Mouse (Mus musculus) megakaryocyte progenitor cell, adult 5-6 weeks (primary cell): ENCODE measurements around the gene Npb. TPM values are rescaled to one million over a fixed set of nuclear protein-coding genes. Genes with fewer than 3 reads are reported as not detected.

Source experiments
- ATAC-seq: replicated peaks from 2 replicates; pipeline ENCODE4 v1.8.0; 2016; ENCODE audit warnings: mild to moderate bottlenecking, moderate TSS enrichment, inconsistent platforms; ENCODE audit not compliant: poor library complexity
- total RNA-seq, 2 experiments: library from RNA; stranded (forward) in 1 of 2; stranded (reverse) in 1 of 2; fragments of 157-497, 149-512 nt in 1 of 2; fragments of 200-1000 nt in 1 of 2; gene quantifications; 2 replicates each; pipeline versions ENCODE4 v1.2.3 to v1.2.4; 2015 to 2017

The Npb gene
- total RNA-seq, 2 experiments from 2014 or later: 0.59 TPM; not detected in 1

DNA sequence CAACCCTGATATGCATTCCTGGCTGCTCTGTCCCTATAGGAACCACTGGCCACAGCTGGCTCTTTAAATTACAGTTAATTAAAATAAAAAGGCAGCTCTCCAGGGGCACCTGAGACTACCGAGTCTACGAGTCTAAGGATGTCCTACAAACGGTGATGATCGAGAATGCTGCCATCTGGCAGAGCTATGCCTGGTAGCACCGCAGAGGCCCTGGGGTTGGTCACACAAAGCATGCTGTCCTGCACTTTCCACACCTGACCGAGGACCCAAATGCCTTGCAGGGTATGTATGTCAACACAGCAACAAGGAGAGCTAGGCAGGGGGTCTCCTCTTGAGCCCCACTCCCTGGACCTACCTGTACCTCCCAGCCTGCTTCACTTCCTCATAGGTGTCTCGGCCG is 5.7 kb downstream of the Npb start:
- ATAC-seq: no peak

DNA sequence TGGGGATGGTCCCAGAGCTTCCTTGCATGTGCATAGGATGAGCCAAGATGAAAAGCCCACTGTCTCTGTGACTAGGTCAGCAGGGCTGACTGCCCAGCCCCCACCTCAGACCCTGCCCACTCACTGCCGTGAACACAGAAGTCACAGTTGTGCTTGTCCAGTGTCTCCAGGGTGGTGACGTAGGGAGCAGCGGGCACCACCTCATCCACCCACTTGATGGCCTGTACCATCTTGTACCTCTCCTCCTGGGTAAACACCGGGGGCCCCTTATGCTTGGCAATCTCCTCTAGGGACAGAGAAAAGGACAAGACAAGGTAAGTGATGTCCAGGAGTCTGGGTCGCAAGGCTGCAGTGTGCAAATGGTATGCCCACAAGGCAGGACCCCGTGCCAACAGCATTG is 6.9 kb downstream of the Npb start:
- no peak for ATAC-seq

GRCm38 (mm10) chr11:120615606-120616203 is 7.4 kb downstream of the Npb start:
- no peak for ATAC-seq

DNA sequence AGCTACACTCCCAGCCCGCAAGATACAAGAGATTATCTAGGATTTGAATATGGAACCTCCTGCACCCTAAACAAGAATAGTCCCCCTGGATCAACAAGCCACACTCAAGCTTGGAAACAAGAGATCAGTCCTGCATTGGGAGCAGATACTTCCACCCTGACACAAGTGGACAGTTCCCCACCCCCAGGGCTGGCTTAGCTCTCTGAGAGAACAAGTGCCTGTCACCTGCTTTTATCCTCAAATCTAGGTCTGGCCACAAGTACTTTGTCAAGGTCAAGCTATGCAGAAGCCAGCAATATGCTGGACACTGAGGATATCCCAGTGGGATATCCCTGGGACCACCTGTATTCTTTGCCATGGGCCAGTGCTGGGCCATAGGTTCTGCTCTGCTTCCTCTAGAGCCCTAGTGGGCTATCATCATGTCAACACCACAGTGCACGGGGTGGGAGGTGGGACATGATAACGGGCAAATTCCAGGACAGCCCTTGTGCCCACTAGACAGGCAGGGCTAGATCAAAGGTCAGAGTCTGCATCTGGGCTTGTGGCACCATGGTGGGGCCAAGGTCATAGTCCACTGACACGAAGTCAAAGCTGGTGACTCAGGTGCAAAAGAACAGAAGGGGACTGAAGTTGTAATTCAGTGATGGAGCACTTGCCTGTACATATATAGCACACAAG is 8.5 kb downstream of the Npb start:
- no peak for ATAC-seq

DNA sequence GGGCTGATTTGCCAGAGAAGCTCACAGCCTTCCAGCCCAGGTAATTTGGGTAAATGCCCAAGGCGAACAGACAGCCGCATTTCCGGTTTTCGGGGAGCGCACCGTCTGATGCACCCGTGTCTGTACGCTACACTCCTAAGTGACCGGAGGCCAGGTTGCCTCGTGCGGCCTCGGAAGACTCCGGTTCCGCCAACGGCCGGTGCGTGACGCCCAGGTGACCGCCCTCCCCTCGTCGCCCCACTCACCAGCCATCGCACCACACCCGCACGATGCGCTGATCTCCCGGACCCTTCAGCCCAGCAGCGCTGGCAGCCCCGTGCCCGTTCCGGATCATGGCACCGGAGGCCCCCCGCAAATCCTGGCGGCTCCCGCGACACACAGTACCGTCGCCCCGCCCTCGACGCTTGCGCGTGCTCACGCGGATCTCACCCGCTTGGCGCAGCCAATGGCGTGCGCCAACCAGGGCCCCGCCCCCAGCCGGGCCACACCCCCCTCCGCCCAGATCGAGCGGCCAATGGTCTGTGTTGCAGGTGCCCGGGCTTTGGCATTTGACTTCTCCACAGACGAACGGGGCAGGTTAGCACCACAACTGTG is 9.3 kb downstream of the Npb start, which contains the start of gene Pcyt2:
TSS of gene Pcyt2 (minus strand) at position 418 of the 594 bp plus-strand sequence.
- ATAC-seq: peak; percentile 96

GRCm38 (mm10) chr11:120618619-120619535 is 10.6 kb downstream of the Npb start:
- ATAC-seq: no peak

- no peak for ATAC-seq
Measured at GRCm38 (mm10) chr11:120620195-120620594, 11.9 kb downstream of the Npb start.

DNA sequence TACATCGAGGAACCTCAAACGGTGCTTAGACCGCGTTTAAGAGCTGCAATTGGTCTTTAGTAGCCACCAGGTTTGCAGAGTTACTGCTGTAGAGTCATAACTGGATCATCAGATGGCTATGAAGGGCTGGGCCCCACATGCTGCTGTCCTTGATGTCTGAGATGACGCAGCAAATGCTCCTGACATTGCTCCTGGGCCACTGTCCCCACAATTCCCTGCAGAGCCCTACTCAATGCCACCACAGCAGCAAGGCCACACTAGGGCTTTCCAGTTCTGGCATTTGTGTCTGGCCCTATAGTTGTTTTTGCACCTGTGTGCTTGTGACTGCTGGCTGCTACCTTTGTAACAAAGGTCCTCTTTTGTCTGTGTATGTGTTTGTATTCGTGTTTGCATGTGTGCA is 14.5 kb downstream of the Npb start:
- ATAC-seq: no peak

DNA sequence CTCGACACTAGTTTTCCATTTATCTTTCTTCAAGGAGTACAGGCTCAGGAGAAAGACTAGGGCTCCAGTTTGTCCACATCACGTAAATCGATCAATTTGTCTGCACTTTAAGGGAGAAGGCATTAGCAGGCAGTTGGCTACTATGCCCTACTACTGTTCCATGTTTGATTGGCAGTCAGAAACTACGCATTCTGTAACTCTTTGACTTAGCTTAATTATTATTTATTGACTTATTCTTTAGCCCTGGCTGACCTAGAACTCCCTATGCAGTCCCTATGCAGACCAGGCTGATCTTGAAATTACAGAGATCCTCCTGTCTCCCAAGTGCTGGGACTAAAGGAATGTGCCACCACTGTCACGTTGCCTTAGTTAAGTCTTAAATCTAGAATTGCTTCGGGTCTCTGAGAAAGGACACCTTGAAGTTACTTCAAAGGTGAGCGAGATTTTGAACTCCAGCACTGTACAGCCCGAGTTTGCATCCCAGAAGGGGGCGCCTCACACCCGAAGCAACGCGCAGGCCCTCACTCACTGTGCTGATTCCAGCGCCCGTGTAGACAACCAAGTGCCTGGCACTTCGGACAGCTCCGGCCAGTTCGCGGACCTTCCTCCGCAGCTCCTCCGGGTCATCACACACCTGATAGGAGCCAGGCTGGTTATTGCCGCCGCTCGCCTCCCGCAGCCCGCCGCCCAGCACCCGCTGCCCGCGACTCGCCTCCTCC is 15.8 kb downstream of the Npb start:
- peak; percentile 48 for ATAC-seq

GRCm38 (mm10) chr11:120624680-120625111 is 16.4 kb downstream of the Npb start:
- ATAC-seq: peak; percentile 54

GRCm38 (mm10) chr11:120625152-120625775 is 17.0 kb downstream of the Npb start, which contains the start of gene Sirt7:
Gene Sirt7, minus strand, starts transcription at chr11:120625240.
- ATAC-seq: no peak

DNA sequence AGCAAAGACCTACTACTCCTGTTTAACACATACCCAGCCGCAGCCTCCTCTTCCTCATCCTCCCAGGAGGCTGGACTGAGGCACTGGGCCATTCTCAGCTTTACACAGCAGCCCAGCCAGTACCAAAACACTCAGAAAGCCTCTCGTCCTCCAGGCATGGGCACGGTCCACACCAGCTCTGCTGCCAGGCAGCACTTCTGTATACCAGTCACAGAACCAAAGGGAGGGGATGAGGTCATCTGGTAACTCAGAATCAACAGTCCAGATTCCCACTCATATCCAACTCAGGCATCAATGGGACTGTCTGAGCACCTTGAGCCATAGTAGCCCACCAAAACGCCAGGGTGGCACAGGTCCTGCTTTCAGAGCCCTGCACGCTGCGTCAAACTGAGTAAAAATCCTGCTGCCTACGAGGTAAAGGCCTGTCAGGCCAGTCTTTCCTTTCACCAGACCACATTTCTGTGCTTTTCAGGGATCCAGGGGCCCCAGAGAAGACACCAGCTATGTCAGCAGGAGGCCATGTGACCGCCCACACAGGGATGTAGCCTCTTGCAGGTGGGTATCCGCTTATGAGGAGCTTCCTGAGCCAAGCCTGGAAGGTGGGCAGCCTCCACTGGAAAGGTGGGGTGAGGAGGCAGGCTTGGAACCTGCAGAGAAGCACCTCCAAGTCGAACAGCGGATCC is 18.6 kb downstream of the Npb start:
- ATAC-seq: no peak

- ATAC-seq: peak; percentile 20
Measured at GRCm38 (mm10) chr11:120627468-120628300, 19.4 kb downstream of the Npb start.

DNA sequence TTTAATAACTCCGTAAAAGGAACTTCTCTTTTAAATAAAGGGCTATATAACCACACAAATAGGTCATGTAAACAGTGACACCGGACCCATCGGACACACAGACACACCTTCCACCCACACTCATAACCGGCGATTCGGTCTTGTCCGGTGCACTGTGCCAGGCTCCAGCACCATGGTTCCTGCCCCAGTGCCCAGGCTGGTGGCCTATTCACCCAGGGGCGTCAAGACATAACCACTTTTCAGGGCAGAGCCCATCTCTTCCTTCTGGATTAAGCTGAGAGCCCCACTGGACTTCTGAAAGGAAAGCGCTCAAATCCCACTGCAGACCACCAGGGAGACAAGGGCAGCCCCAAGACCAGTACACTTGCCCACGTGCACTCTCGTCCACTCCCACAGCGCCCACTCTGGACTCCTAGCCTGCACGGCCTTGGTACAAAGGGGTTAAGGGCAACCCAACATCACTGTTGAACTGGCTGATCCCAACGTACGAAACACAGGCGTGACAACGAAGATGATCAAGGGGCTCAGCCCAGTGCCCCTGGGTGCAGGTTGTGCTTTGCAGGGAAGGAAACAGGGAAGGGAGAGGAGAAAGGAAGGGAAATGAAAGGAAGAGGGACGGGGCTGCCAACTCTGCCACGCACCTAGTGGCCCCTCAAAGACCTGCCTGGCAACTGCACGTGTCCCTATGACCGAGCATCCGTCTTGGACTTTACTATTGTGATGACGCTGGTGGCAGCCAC is 20.5 kb downstream of the Npb start:
- no peak for ATAC-seq

DNA sequence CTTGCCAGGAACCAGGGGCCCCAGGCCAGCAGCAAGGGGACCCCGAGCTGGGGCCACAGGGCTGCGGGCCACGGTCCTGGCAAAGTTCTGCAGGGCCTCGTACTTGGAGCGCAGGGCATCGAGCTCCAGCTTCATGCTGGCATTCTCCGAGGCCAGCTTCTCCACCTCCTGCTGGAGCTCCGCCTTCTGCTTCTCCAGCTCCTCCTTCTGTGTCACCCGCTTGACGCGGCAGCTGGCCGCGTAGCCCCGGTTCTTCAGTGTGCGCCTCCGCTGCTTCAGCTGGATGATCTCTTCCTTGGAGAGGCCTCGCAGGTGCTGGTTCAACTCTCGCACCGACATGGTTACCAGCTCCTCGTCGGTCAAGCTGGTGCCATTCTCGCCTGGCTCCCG is 21.1 kb downstream of the Npb start:
- peak; percentile 29 for ATAC-seq

DNA sequence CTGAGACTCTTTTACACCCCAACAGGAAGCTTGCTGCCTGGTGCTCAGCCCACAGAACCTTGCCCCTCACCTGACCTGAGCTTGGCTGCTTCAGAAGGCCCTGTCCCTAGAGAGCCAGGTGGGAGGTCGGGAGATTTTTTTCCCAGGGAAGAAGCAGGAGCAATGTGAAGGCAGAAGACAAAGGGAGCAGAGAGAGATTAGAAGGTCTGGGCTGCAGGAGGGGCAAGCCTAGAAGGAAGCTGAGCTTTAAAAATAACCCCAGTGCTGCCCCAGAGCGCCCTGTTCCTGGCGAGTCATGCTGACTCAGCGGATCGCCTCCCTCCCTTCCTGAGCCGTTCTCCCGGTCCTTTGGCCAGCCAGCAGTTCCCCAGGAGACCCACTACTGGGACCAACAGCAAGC is 21.6 kb downstream of the Npb start:
- 0 out of 2 replicates have a peak, but pooled peaks have one; percentile 4 for ATAC-seq

GRCm38 (mm10) chr11:120630401-120630871 is 22.2 kb downstream of the Npb start:
- ATAC-seq: peak; percentile 42
